Mouse (Mus musculus): ENCODE measurements around the gene Hif3a. TPM values are rescaled to one million over a fixed set of nuclear protein-coding genes. Genes with fewer than 3 reads are reported as not detected.
A peak's percentile ranks its signal among the peaks of the same experiment; 100 is the strongest.

Gene Hif3a
- total RNA-seq, 4 experiments from 2014 or later: 0.80 to 3.1 (median 1.6) TPM

GRCm38 (mm10) chr7:16992451-16992807 lies 69.8 kb downstream of the Hif3a start, which contains the start of gene Ccdc8:
Ccdc8 (plus strand) TSS chr7:16992708.
- no peak for DNase-seq (ENCODE audit: low spot score)

- DNase-seq (ENCODE audit: low spot score): no peak
Observed at GRCm38 (mm10) chr7:16991681-16992450, 70.4 kb downstream of the Hif3a start.

GRCm38 (mm10) chr7:16990006-16990744 lies 72.1 kb downstream of the Hif3a start:
- no peak for DNase-seq (ENCODE audit: low spot score)

DNA sequence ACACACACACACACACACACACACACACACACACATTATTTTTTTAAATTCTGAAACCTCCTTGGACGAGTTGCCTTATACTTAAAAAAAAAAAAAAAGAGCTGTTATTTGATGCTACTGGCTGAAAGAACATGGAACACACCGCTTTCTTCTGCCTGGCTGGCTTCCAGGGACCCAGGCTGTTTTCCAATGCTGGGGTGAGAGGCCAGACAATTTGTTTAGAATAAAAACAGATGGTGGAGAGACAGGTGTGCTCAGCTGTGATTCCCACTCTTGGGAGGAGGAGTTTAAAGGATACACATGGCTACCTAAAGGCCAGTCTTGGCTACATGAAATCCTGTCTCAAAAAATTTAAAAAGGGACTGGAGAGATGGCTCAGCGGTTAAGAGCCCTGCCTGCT lies 73.8 kb downstream of the Hif3a start:
- DNase-seq (ENCODE audit: low spot score): peak; percentile 75

DNA sequence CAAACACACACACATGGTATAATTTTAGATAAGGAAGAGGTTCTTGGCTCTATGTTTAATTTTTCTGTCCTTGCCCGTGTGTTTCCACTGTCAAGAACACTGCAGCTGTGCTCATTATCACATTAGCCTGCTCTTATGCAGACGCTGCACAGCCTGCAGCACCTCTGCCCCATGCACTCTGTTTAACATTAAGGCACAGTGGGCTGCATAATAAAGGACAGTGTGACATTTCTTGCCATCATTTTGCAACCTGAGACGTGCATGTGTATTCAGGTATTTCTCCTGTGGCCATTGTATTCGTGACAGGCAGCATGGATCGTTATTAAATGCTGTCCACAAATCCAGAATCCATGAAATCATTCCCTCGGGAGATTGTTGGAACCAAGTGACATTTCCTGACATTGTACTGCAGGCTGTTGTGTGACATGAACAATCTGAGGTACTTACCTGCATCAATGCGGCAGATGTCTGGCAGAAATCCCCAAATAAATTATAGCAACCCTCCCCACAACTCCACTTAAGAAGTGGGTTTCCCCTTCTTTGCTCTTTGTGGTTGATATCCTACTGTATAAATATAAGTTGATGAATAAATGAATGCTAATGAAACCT lies 74.6 kb downstream of the Hif3a start:
- DNase-seq (ENCODE audit: low spot score): peak; percentile 57

- DNase-seq (ENCODE audit: low spot score): no peak
Observed at GRCm38 (mm10) chr7:16982859-16983568, 79.2 kb downstream of the Hif3a start, which contains the start of gene Gm42372. Gm42372 (plus strand) TSS chr7:16983086.

Other genes with a start within 250 kb of the Hif3a start
- gene Strn4, start 246.5 kb downstream of the Hif3a start, total RNA-seq (2022): 10 to 100 TPM; 47.9 to 61.2 (median 49.1) TPM
- gene Fkrp, start 245.7 kb downstream of the Hif3a start, total RNA-seq (2022): 10 to 100 TPM; 47.3 to 56.4 (median 53.0) TPM
- 10 to 100 TPM; 13.1 to 16.7 (median 14.8) TPM for gene Prkd2, start 219.5 kb downstream of the Hif3a start, total RNA-seq (2022)
- gene Dact3, start 187.1 kb downstream of the Hif3a start, total RNA-seq (2022): 1 to 10 TPM; 8.0 to 9.5 (median 8.6) TPM
- gene Gng8, start 170.6 kb downstream of the Hif3a start, total RNA-seq (2022): 1 to 10 TPM; 1.0 to 1.5 (median 1.1) TPM
- 1 to 10 TPM; 1.9 to 3.5 (median 3.1) TPM for gene Ptgir, start 155.9 kb downstream of the Hif3a start, total RNA-seq (2022)
- gene Calm3, start 138.3 kb downstream of the Hif3a start, total RNA-seq (2022): 100 to 1,000 TPM; 153 to 208 (median 191) TPM
- 1 to 10 TPM; 3.5 to 4.9 (median 4.3) TPM for gene Pnmal2, start 117.7 kb downstream of the Hif3a start, total RNA-seq (2022)
- not detected for gene Pnmal1, start 102.7 kb downstream of the Hif3a start, total RNA-seq (2022)
- not detected for gene Gm42372, start 79.3 kb downstream of the Hif3a start, total RNA-seq (2022)
- 1 to 10 TPM; 3.2 to 5.1 (median 4.5) TPM for gene Ccdc8, start 69.7 kb downstream of the Hif3a start, total RNA-seq (2022)
- 100 to 1,000 TPM in 2 of 4 experiments, 10 to 100 TPM in 2; 95.4 to 106 (median 99.0) TPM for gene Ppp5c, start 34.5 kb downstream of the Hif3a start, total RNA-seq (2022)
- under 1 TPM in 3 of 4 experiments, not detected in 1; 0.09 to 0.22 (median 0.14) TPM for gene Psg16, start 11.6 kb upstream of the Hif3a start, total RNA-seq (2022)
- not detected for gene Ceacam3, start 87.9 kb upstream of the Hif3a start, total RNA-seq (2022)
- not detected for gene Psg29, start 141.1 kb upstream of the Hif3a start, total RNA-seq (2022)

Data from heart, adult 8-10 months (tissue).